In the genomic region with DNA sequence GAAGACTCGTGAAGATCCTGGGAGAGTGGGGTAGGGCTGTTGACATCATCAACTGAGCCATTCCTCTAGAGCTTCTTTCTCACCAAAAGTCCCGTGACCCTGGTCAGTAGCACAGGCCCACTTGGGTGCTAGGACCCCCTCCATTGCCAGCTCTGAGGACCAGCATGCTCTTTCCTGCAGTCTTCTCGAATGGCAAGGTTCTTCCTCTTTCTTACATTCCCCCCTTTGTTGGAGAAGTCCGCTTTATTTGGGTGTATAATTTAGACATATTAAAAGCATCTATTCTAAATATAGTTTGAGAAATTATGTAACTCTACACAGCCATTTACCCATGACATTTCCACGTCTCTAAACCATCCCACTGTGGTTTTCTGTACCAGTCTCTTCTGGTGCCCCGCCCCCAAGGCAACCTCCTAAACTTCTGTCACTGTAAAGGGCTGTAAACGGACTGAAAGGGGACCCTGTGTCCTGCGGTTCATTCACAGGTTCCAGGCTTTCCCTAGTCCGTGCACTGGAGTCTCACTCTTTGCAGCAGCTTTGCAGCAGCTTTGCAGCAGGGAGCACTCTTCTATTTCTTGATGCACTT, we compare ENCODE assay signal across 14 mouse cellular contexts.
"Had no signal": no experiment of that assay in that cellular context is flagged by ENCODE, and none has a peak within 500 bp of the region (broad histone marks: within the 10 kb centered on the region; RNA-seq: fewer than 3 reads in every experiment).

No protein-coding gene starts in this region.

- ATAC-seq: hindbrain, postnatal 0 days; intestine, embryonic 16.5 days; liver, embryonic 12.5 days had no signal

- DNase-seq: gastrocnemius, postnatal 14 days; gastrocnemius, postnatal 36 days; heart, adult 18-20 months; heart, postnatal 10 days; heart, postnatal 4 days; kidney, adult 11 months; kidney, adult 2 months; kidney, adult 9 months; kidney, postnatal 14 days; kidney, postnatal 36 days; left cerebral cortex, postnatal 4 days had no signal
